Mouse (Mus musculus) liver, embryonic 14.5 days (tissue): ENCODE measurements around the gene Fbxo34. TPM values are rescaled to one million over a fixed set of nuclear protein-coding genes. Genes with fewer than 3 reads are reported as not detected.

Experiments
- ATAC-seq: fragments of 200-750 bp; cut with Nextera tagmentation; 2 replicates; pipeline ENCODE4 v1.8.0; 2017; ENCODE audit warnings: moderate number of reproducible peaks, mild to moderate bottlenecking, moderate library complexity; ENCODE audit not compliant: insufficient read depth
- DNase-seq, 3 experiments: peaks; one replicate each; pipeline ENCODE4 v3.0.0-alpha.2; 2012 to 2013; ENCODE audit warnings: low read depth in 3 of 3, low spot score in 3 of 3
- H3K27ac ChIP-seq: fragments of 300-500 bp; sonication (generic); 2 replicates; pipeline ENCODE4 v1.5.1; 2014; ENCODE audit warnings: moderate library complexity, mild to moderate bottlenecking, control low read depth, inconsistent platforms
- H3K27me3 ChIP-seq: fragments of 300-500 bp; sonication (generic); 2 replicates; pipeline ENCODE4 v1.6.1; 2014; ENCODE audit warnings: mild to moderate bottlenecking, low read length, moderate library complexity; ENCODE audit not compliant: control insufficient read depth, insufficient read depth
- H3K36me3 ChIP-seq: fragments of 300-500 bp; sonication (generic); replicated peaks from 2 replicates; pipeline ENCODE4 v1.6.1; 2014; ENCODE audit warnings: low read depth; ENCODE audit not compliant: control insufficient read depth, insufficient read depth
- H3K4me1 ChIP-seq, 2 experiments: fragments of 200-500 bp in 1 of 2; fragments of 300-500 bp in 1 of 2; sonication (generic) in 1 of 2; replicated peaks; 2 replicates each; pipeline ENCODE4 v1.6.1; 2012 to 2014; ENCODE audit warnings: antibody characterized with exemption in 1 of 2, inconsistent platforms in 1 of 2, low read length in 1 of 2; ENCODE audit not compliant: control insufficient read depth in 2 of 2, insufficient read depth in 2 of 2
- H3K4me2 ChIP-seq: fragments of 300-500 bp; sonication (generic); 2 replicates; pipeline ENCODE4 v1.6.1; 2014; ENCODE audit warnings: low read depth, mild to moderate bottlenecking, control low read depth, moderate library complexity
- H3K4me3 ChIP-seq, 2 experiments: fragments of 200-500 bp in 1 of 2; fragments of 300-500 bp in 1 of 2; sonication (generic) in 1 of 2; 2 replicates each; pipeline ENCODE4 v1.5.1; 2012 to 2014; ENCODE audit warnings: low read depth in 2 of 2, low read length in 2 of 2, mild to moderate bottlenecking in 2 of 2, control low read depth in 1 of 2, inconsistent platforms in 1 of 2, moderate library complexity in 1 of 2; ENCODE audit not compliant: insufficient read depth in 1 of 2
- H3K9ac ChIP-seq: fragments of 300-500 bp; sonication (generic); replicated peaks from 2 replicates; pipeline ENCODE4 v1.6.1; 2014; ENCODE audit warnings: mild to moderate bottlenecking, control low read depth, moderate library complexity
- H3K9me3 ChIP-seq: fragments of 300-500 bp; sonication (generic); 2 replicates; pipeline ENCODE4 v1.6.1; 2016; ENCODE audit warnings: low read length, mixed read lengths; ENCODE audit not compliant: control insufficient read depth
- CTCF ChIP-seq: IDR thresholded peaks from 2 replicates; pipeline ENCODE4 v1.5.1; 2016; ENCODE audit warnings: antibody characterized with exemption, low read depth, control low read depth
- EP300 ChIP-seq: IDR thresholded peaks from 2 replicates; pipeline ENCODE4 v1.6.1; 2016; ENCODE audit warnings: antibody characterized with exemption, low read depth
- WGBS: fragments of 180-500 bp; shearing (Covaris S2); extraction: QIAGEN DNeasy Blood & Tissue Kit; methylation state at CpG from one replicate; pipeline ENCODE4 v1.1.7; 2014; ENCODE audit not compliant: insufficient replicate concordance; 5-methylcytosine and 5-hydroxymethylcytosine counted together
- polyA plus RNA-seq, 2 experiments: library from polyadenylated mRNA; depleted of rRNA in 1 of 2; stranded (reverse) in 1 of 2; unstranded in 1 of 2; fragments of >200 nt; fragmentation: Nextera tagmentation in 1 of 2; extraction: Ambion mirVana in 1 of 2; gene quantifications; 2 replicates each; pipeline versions ENCODE4 v1.2.1 to v1.2.3; 2012 to 2014

Fbxo34 gene
- polyA plus RNA-seq, 2 experiments = 24.4 to 33.4 TPM

- DNase-seq = peak; percentile 85 to 87 (median 87)
- peaks cover 12% of the 10 kb centered on the region for H3K36me3 ChIP-seq
- peak; percentile 90 for ATAC-seq
- H3K4me3 ChIP-seq = peak overlapping the region; percentile 86 to 94
- no peaks in the 10 kb centered on the region for H3K9me3 ChIP-seq
- under 1% methylated on average over 40 of the region's 40 CpGs for WGBS
- peak overlapping the region; percentile 99 for H3K9ac ChIP-seq
- peak overlapping the region; percentile 72 for H3K4me2 ChIP-seq
- H3K27ac ChIP-seq = peak overlapping the region; percentile 90
- TF ChIP-seq CTCF = peak; percentile 93
- peak; percentile 67; the same call in 1 of the 2 replicates for TF ChIP-seq EP300
- H3K4me1 ChIP-seq = peaks cover 19 to 23% of the 10 kb centered on the region in 2 experiments
- no peaks in the 10 kb centered on the region for H3K27me3 ChIP-seq
Observed at GRCm38 (mm10) chr14:47472359-47472742, 22.1 kb downstream of the Fbxo34 start.

GRCm38 (mm10) chr14:47472743-47473546 lies 22.7 kb downstream of the Fbxo34 start:
- Histone ChIP-seq H3K4me1 (peaks cover 19 to 23% of the 10 kb centered on the region in 2 experiments), H3K4me3 (peak overlapping the region; percentile 86 to 94), H3K27ac (peak overlapping the region; percentile 90), H3K4me2 (peak overlapping the region; percentile 72), H3K9ac (peak overlapping the region; percentile 99), H3K27me3 (no peaks in the 10 kb centered on the region), H3K9me3 (no peaks in the 10 kb centered on the region), H3K36me3 (peaks cover 12% of the 10 kb centered on the region)
- ATAC-seq = peak; percentile 80
- TF ChIP-seq CTCF (no peak), EP300 (no peak)
- under 1% methylated on average over 61 of the region's 69 CpGs for WGBS
- peak; percentile 52 to 64 (median 52) for DNase-seq

- DNase-seq = no peak
- Histone ChIP-seq H3K27ac (peak overlapping the region; percentile 90), H3K4me3 (peak overlapping the region; percentile 86 to 94), H3K4me2 (peak overlapping the region; percentile 72), H3K27me3 (no peaks in the 10 kb centered on the region), H3K9ac (peak overlapping the region; percentile 99), H3K4me1 (peaks cover 19 to 23% of the 10 kb centered on the region in 2 experiments), H3K9me3 (no peaks in the 10 kb centered on the region), H3K36me3 (peaks cover 12% of the 10 kb centered on the region)
- WGBS = 77% methylated on average over 9 of the region's 9 CpGs
- ATAC-seq = no peak
- no peak for TF ChIP-seq EP300
Observed at GRCm38 (mm10) chr14:47473891-47474290, 23.7 kb downstream of the Fbxo34 start.

GRCm38 (mm10) chr14:47474571-47475254 lies 24.5 kb downstream of the Fbxo34 start:
- Histone ChIP-seq H3K4me3 (peak overlapping the region; percentile 86 to 94), H3K36me3 (peaks cover 12% of the 10 kb centered on the region), H3K27me3 (no peaks in the 10 kb centered on the region), H3K9ac (peak overlapping the region; percentile 99), H3K4me1 (peaks cover 19 to 23% of the 10 kb centered on the region in 2 experiments), H3K9me3 (no peaks in the 10 kb centered on the region), H3K27ac (peak overlapping the region; percentile 90), H3K4me2 (peak overlapping the region; percentile 72)
- peak in 1 of 3 experiments; percentile 31 for DNase-seq
- 68% methylated on average over 8 of the region's 8 CpGs for WGBS
- peak; percentile 40; the same call in 1 of the 2 replicates for TF ChIP-seq EP300
- no peak for TF ChIP-seq CTCF
- ATAC-seq = no peak

- no peak for DNase-seq
- TF ChIP-seq EP300 = no peak
- no peak for TF ChIP-seq CTCF
Observed at GRCm38 (mm10) chr14:47476266-47476665, 26.0 kb downstream of the Fbxo34 start.

More at GRCm38 (mm10) chr14:47476266-47476665, 26.0 kb downstream of the Fbxo34 start:
- H3K4me3 ChIP-seq = no peak overlapping the region
- peaks cover 12% of the 10 kb centered on the region for H3K36me3 ChIP-seq
- ATAC-seq = no peak
- H3K4me1 ChIP-seq = peaks cover 19 to 23% of the 10 kb centered on the region in 2 experiments
- H3K27ac ChIP-seq = no peak overlapping the region
- 0 out of 2 replicates have a peak overlapping the region, but pooled peaks have one; percentile 15 for H3K4me2 ChIP-seq
- H3K27me3 ChIP-seq = no peaks in the 10 kb centered on the region
- H3K9ac ChIP-seq = no peak overlapping the region
- 82% methylated on average over 4 of the region's 4 CpGs for WGBS
- H3K9me3 ChIP-seq = no peaks in the 10 kb centered on the region
